Mouse (Mus musculus) stomach, embryonic 14.5 days (tissue): ENCODE measurements around the gene Fam205c. TPM values are rescaled to one million over a fixed set of nuclear protein-coding genes. Genes with fewer than 3 reads are reported as not detected.
"Not testable (repeated sequence)": the region's sequence is repeated elsewhere in the genome, so short reads cannot be mapped to it uniquely, and the experiment has no call there.

Source experiments
- ATAC-seq: fragments of 200-750 bp; cut with Nextera tagmentation; 2 replicates; pipeline ENCODE4 v1.8.0; 2017; ENCODE audit warnings: low read depth, moderate TSS enrichment; ENCODE audit not compliant: insufficient number of reproducible peaks, insufficient read depth, low FRiP score
- H3K27ac ChIP-seq: fragments of 300-500 bp; sonication (generic); 2 replicates; pipeline ENCODE4 v1.5.1; 2014; ENCODE audit warnings: mild to moderate bottlenecking, low read length, moderate library complexity, mixed read lengths
- H3K27me3 ChIP-seq: fragments of 300-500 bp; sonication (generic); 2 replicates; pipeline ENCODE4 v1.6.1; 2014; ENCODE audit warnings: low read length, control low read depth, mixed read lengths; ENCODE audit not compliant: control insufficient read depth, insufficient read depth
- H3K36me3 ChIP-seq: fragments of 300-500 bp; sonication (generic); 2 replicates; pipeline ENCODE4 v1.6.1; 2014; ENCODE audit warnings: mild to moderate bottlenecking, control low read depth, low read length, moderate library complexity, mixed read lengths; ENCODE audit not compliant: control insufficient read depth, insufficient read depth
- H3K4me1 ChIP-seq: fragments of 300-500 bp; sonication (generic); 2 replicates; pipeline ENCODE4 v1.6.1; 2014; ENCODE audit warnings: low read length, control low read depth, mixed read lengths; ENCODE audit not compliant: control insufficient read depth, insufficient read depth
- H3K4me2 ChIP-seq: fragments of 300-500 bp; sonication (generic); replicated peaks from 2 replicates; pipeline ENCODE4 v1.6.1; 2014; ENCODE audit warnings: low read depth, low read length, control low read depth
- H3K4me3 ChIP-seq: fragments of 300-500 bp; sonication (generic); 2 replicates; pipeline ENCODE4 v1.5.1; 2014; ENCODE audit warnings: low read depth, low read length, control low read depth
- H3K9ac ChIP-seq: fragments of 300-500 bp; sonication (generic); replicated peaks from 2 replicates; pipeline ENCODE4 v1.6.1; 2014; ENCODE audit warnings: low read depth, mild to moderate bottlenecking, control low read depth, low read length, moderate library complexity, mixed read lengths
- H3K9me3 ChIP-seq: fragments of 300-500 bp; sonication (generic); 2 replicates; pipeline ENCODE4 v1.6.1; 2016; ENCODE audit warnings: low read depth, low read length, control low read depth; ENCODE audit not compliant: control insufficient read depth
- WGBS: fragments of 180-500 bp; shearing (Covaris S2); extraction: QIAGEN DNeasy Blood & Tissue Kit; methylation state at CpG from one replicate; pipeline ENCODE4 v1.1.7; 2014; 5-methylcytosine and 5-hydroxymethylcytosine counted together
- polyA plus RNA-seq: library from polyadenylated mRNA; unstranded; fragments of >200 nt; fragmentation: Nextera tagmentation; extraction: Ambion mirVana; gene quantifications from 2 replicates; pipeline ENCODE4 v1.2.1, GENCODE M21; 2014

Gene Fam205c
- polyA plus RNA-seq, 1 experiment from 2014 or later: 1.4 TPM

- ATAC-seq: no peak
- Histone ChIP-seq H3K4me1 (no peaks in the 10 kb centered on the region), H3K9ac (no peak overlapping the region), H3K4me3 (no peak overlapping the region), H3K27ac (no peak overlapping the region), H3K4me2 (no peak overlapping the region), H3K36me3 (no peaks in the 10 kb centered on the region), H3K9me3 (no peaks in the 10 kb centered on the region), H3K27me3 (no peaks in the 10 kb centered on the region)
- 56% methylated on average over 16 of the region's 16 CpGs for WGBS
Measured at GRCm38 (mm10) chr4:42872746-42873435, 1.1 kb downstream of the Fam205c start.

GRCm38 (mm10) chr4:42872151-42872550 lies 1.9 kb downstream of the Fam205c start:
- Histone ChIP-seq H3K27ac (no peak overlapping the region), H3K36me3 (no peaks in the 10 kb centered on the region), H3K27me3 (no peaks in the 10 kb centered on the region), H3K9me3 (no peaks in the 10 kb centered on the region), H3K4me3 (no peak overlapping the region), H3K4me2 (no peak overlapping the region), H3K9ac (no peak overlapping the region), H3K4me1 (no peaks in the 10 kb centered on the region)
- ATAC-seq: no peak
- WGBS: 93% methylated on average over 7 of the region's 7 CpGs

GRCm38 (mm10) chr4:42870748-42871147 lies 3.3 kb downstream of the Fam205c start:
- H3K27me3 ChIP-seq: no peaks in the 10 kb centered on the region
- no peaks in the 10 kb centered on the region for H3K36me3 ChIP-seq
- H3K4me3 ChIP-seq: no peak overlapping the region
- no peaks in the 10 kb centered on the region for H3K4me1 ChIP-seq
- 78% methylated on average over 5 of the region's 5 CpGs for WGBS
- H3K9me3 ChIP-seq: no peaks in the 10 kb centered on the region
- ATAC-seq: no peak
- no peak overlapping the region for H3K4me2 ChIP-seq
- H3K9ac ChIP-seq: no peak overlapping the region
- no peak overlapping the region for H3K27ac ChIP-seq

GRCm38 (mm10) chr4:42868193-42868592 lies 5.8 kb downstream of the Fam205c start:
- H3K27ac ChIP-seq: no peak overlapping the region
- WGBS: 84% methylated on average over 5 of the region's 5 CpGs
- no peak for ATAC-seq
- no peaks in the 10 kb centered on the region for H3K4me1 ChIP-seq
- H3K36me3 ChIP-seq: no peaks in the 10 kb centered on the region
- H3K9ac ChIP-seq: no peak overlapping the region
- H3K4me3 ChIP-seq: no peak overlapping the region
- no peaks in the 10 kb centered on the region for H3K9me3 ChIP-seq
- H3K27me3 ChIP-seq: no peaks in the 10 kb centered on the region
- H3K4me2 ChIP-seq: no peak overlapping the region

GRCm38 (mm10) chr4:42867390-42867789 lies 6.6 kb downstream of the Fam205c start:
- Histone ChIP-seq H3K4me3 (no peak overlapping the region), H3K27me3 (no peaks in the 10 kb centered on the region), H3K9ac (no peak overlapping the region), H3K27ac (no peak overlapping the region), H3K4me2 (no peak overlapping the region), H3K4me1 (no peaks in the 10 kb centered on the region), H3K36me3 (no peaks in the 10 kb centered on the region), H3K9me3 (no peaks in the 10 kb centered on the region)
- WGBS: 42% methylated on average over 3 of the region's 3 CpGs
- ATAC-seq: no peak; the same call in 1 of the 2 replicates

- not testable (repeated sequence) for H3K27me3 ChIP-seq, H3K9ac ChIP-seq, H3K4me2 ChIP-seq, H3K4me1 ChIP-seq, H3K27ac ChIP-seq, H3K9me3 ChIP-seq, H3K36me3 ChIP-seq, ATAC-seq, H3K4me3 ChIP-seq
- 83% methylated on average over 5 of the region's 5 CpGs for WGBS
Measured at GRCm38 (mm10) chr4:42863487-42863886, 10.5 kb downstream of the Fam205c start.

- H3K27ac ChIP-seq, H3K4me3 ChIP-seq, H3K4me2 ChIP-seq, H3K9ac ChIP-seq, H3K4me1 ChIP-seq, ATAC-seq, H3K9me3 ChIP-seq, H3K36me3 ChIP-seq, H3K27me3 ChIP-seq: not testable (repeated sequence)
- WGBS: 78% methylated on average over 9 of the region's 9 CpGs
Measured at GRCm38 (mm10) chr4:42860483-42860882, 13.6 kb downstream of the Fam205c start.

GRCm38 (mm10) chr4:42856671-42857070 lies 17.4 kb downstream of the Fam205c start, which contains the start of gene Gm12394:
Gm12394 (minus strand) TSS chr4:42856771.
- not testable (repeated sequence) for ATAC-seq, H3K27me3 ChIP-seq, H3K36me3 ChIP-seq, H3K4me2 ChIP-seq, H3K27ac ChIP-seq, H3K9me3 ChIP-seq, H3K4me1 ChIP-seq, H3K9ac ChIP-seq, H3K4me3 ChIP-seq
- WGBS: 73% methylated on average over 1 of the region's 1 CpGs

- ATAC-seq, H3K27me3 ChIP-seq, H3K4me2 ChIP-seq, H3K9me3 ChIP-seq, H3K4me3 ChIP-seq, H3K27ac ChIP-seq, H3K4me1 ChIP-seq, H3K36me3 ChIP-seq, H3K9ac ChIP-seq: not testable (repeated sequence)
- WGBS: 60% methylated on average over 1 of the region's 1 CpGs
Measured at GRCm38 (mm10) chr4:42853788-42854187, 20.2 kb downstream of the Fam205c start, which contains the start of gene Fam205a1. Fam205a1 (minus strand) TSS chr4:42853888.
